Mouse (Mus musculus) intestine, postnatal 0 days (tissue): ENCODE measurements around the gene Fth1. TPM values are rescaled to one million over a fixed set of nuclear protein-coding genes. Genes with fewer than 3 reads are reported as not detected.
A peak's percentile ranks its signal among the peaks of the same experiment; 100 is the strongest.
"Not testable (repeated sequence)": the region's sequence is repeated elsewhere in the genome, so short reads cannot be mapped to it uniquely, and the experiment has no call there.

Source experiments
- ATAC-seq: fragments of 200-750 bp; cut with Nextera tagmentation; 2 replicates; pipeline ENCODE4 v1.8.0; 2017; ENCODE audit warnings: mild to moderate bottlenecking, moderate TSS enrichment, moderate library complexity
- H3K27ac ChIP-seq: fragments of 300-500 bp; sonication (generic); 2 replicates; pipeline ENCODE4 v1.5.1; 2014; ENCODE audit warnings: mild to moderate bottlenecking, low read depth, low read length, moderate library complexity
- H3K27me3 ChIP-seq: fragments of 300-500 bp; sonication (generic); replicated peaks from 2 replicates; pipeline ENCODE4 v1.6.1; 2014; ENCODE audit warnings: low read length, mixed read lengths; ENCODE audit not compliant: control insufficient read depth, insufficient read depth
- H3K36me3 ChIP-seq: fragments of 300-500 bp; sonication (generic); 2 replicates; pipeline ENCODE4 v1.6.1; 2014; ENCODE audit warnings: mild to moderate bottlenecking, moderate library complexity; ENCODE audit not compliant: control insufficient read depth, insufficient read depth
- H3K4me1 ChIP-seq: fragments of 300-500 bp; sonication (generic); replicated peaks from 2 replicates; pipeline ENCODE4 v1.6.1; 2014; ENCODE audit warnings: antibody characterized with exemption, low read length, mixed read lengths; ENCODE audit not compliant: control insufficient read depth, insufficient read depth
- H3K4me2 ChIP-seq: fragments of 300-500 bp; sonication (generic); replicated peaks from 2 replicates; pipeline ENCODE4 v1.6.1; 2014; ENCODE audit warnings: low read depth, mild to moderate bottlenecking, moderate library complexity
- H3K4me3 ChIP-seq: fragments of 300-500 bp; sonication (generic); 2 replicates; pipeline ENCODE4 v1.5.1; 2014; ENCODE audit warnings: low read depth, low read length
- H3K9ac ChIP-seq: fragments of 300-500 bp; sonication (generic); 2 replicates; pipeline ENCODE4 v1.6.1; 2014; ENCODE audit warnings: mild to moderate bottlenecking, low read depth, low read length
- H3K9me3 ChIP-seq: fragments of 300-500 bp; sonication (generic); 2 replicates; pipeline ENCODE4 v1.6.1; 2016; ENCODE audit warnings: mixed run types; ENCODE audit not compliant: control insufficient read depth
- CTCF ChIP-seq: sonication (generic); IDR thresholded peaks from 2 replicates; pipeline ENCODE4 v1.5.1; 2016; ENCODE audit warnings: low read depth, mild to moderate bottlenecking, control low read depth, antibody characterized with exemption, moderate library complexity
- WGBS: fragments of 180-500 bp; shearing (Covaris S2); extraction: QIAGEN DNeasy Blood & Tissue Kit; methylation state at CpG from one replicate; pipeline ENCODE4 v1.1.7; 2014; 5-methylcytosine and 5-hydroxymethylcytosine counted together
- polyA plus RNA-seq: library from polyadenylated mRNA; unstranded; fragments of >200 nt; fragmentation: Nextera tagmentation; extraction: Ambion mirVana; gene quantifications from 2 replicates; pipeline ENCODE4 v1.2.1, GENCODE M21; 2015

The Fth1 gene
- polyA plus RNA-seq, result 6,780 and 7,050 TPM in 2 replicates

DNA sequence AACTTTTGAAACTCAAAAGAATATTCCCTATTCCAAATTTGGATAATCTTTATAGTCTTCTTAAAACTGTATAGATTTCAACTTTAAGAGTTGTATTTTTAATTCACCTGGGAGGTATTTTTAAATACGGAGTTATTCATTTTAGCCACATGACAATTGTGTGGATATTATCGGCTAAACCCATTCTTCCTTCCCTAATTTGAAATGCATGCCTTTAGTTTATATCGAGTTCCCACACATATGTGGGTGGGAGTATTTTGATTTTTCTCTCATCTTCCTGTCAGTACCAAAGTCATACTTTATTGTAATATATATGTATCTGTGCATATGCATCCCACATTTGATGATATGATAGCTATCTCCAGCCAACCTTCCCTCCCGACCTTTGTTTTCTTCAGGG, at the start of gene Fth1:
Gene Fth1 (plus strand): TSS at position 341 of the 400 bp plus-strand sequence.
- WGBS, result 91% methylated on average over 4 of the region's 4 CpGs
- Histone ChIP-seq H3K27ac (peak within 1 kb of the TSS; percentile 99), H3K4me1 (peaks cover 13% of the 10 kb centered on the region), H3K4me2 (peak within 1 kb of the TSS; percentile 74), H3K27me3 (no peaks in the 10 kb centered on the region), H3K9ac (no peak within 1 kb of the TSS), H3K36me3 (peaks cover 15% of the 10 kb centered on the region), H3K9me3 (no peaks in the 10 kb centered on the region), H3K4me3 (no peak within 1 kb of the TSS)
- ATAC-seq, result no peak
- TF ChIP-seq CTCF, result no peak

DNA sequence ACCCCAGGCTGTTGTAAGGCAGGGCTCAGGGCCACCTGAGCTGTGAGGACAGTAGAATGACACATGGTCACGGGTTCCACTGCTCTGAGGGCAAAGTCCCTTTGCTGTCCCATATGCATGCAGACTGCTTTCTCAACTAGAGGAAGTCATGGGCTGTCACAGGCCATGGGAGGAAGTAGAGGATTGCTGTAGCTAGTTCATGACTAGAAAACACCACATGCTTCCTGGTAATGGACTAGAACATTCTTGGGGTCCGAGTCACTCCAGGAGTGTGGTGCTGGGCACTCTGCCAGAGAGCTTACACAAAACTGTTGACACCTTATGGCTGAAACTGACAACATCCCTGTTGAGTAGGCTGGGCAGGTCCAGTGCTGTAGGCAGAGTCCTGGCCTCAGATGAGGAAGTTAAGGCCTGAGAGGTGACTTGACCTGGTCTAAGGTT, 49.2 kb upstream of the Fth1 start:
- peak; percentile 91 for ATAC-seq

DNA sequence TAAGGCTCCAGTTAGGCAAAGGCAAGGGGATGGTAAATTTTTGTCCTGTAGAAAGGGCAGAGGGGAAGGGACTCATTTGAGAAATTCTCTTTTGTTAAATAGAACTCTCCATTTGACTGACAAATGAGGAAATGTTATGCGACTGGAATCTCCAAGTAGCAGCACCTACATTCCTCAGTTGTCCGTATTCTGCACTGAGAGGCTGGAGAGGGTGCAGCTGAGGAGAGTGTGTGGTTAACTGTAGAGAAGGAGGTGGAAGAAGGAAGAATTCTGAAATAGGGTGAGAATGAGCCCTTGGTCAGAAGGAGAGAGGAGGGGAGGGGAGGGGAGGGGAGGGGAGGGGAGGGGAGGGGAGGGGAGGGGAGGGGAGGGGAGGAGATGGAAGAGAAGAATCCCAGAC, 46.5 kb upstream of the Fth1 start:
- no peak for TF ChIP-seq CTCF
- H3K27ac ChIP-seq, result no peak overlapping the region
- ATAC-seq, result no peak
- WGBS, result 79% methylated on average over 2 of the region's 2 CpGs
- no peaks in the 10 kb centered on the region for H3K36me3 ChIP-seq
- no peaks in the 10 kb centered on the region for H3K27me3 ChIP-seq
- H3K4me1 ChIP-seq, result no peaks in the 10 kb centered on the region; the same call in 1 of the 2 replicates
- H3K9ac ChIP-seq, result no peak overlapping the region
- H3K4me2 ChIP-seq, result no peak overlapping the region
- no peak overlapping the region for H3K4me3 ChIP-seq
- no peaks in the 10 kb centered on the region for H3K9me3 ChIP-seq

More for the DNA sequence above, 49.2 kb upstream of the Fth1 start:
- H3K4me1 ChIP-seq, H3K27me3 ChIP-seq, H3K9me3 ChIP-seq, H3K4me2 ChIP-seq, H3K36me3 ChIP-seq, H3K9ac ChIP-seq, H3K4me3 ChIP-seq: not testable (repeated sequence)
- 26% methylated on average over 2 of the region's 2 CpGs for whole genome bisulfite sequencing
- peak overlapping the region; percentile 21; the same call in 1 of the 2 replicates for H3K27ac ChIP-seq

DNA sequence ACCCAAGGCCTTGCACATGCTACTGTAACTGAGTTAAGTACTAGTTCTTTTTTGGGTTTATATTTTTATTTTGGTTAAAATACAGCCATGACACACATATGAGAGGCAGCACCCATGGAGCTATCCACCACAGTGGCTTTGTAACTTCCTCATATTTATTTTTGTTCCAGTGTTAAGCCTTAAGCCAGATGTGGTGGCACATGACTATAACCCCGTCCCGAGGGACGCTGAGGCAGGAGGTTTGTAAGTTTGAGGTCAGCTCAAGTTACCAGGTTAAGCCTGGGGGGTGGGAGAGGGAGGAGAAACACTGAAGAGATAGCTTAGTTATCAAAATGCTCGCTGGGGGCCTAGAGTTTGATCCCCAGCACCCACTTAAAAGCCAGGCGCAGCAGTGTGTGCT, 43.8 kb upstream of the Fth1 start:
- no peak overlapping the region for H3K4me2 ChIP-seq
- H3K9me3 ChIP-seq, result no peaks in the 10 kb centered on the region

GRCm38 (mm10) chr19:9937428-9937827, 43.0 kb upstream of the Fth1 start:
- Histone ChIP-seq H3K4me1 (no peaks in the 10 kb centered on the region; the same call in none of the 2 replicates), H3K27me3 (no peaks in the 10 kb centered on the region), H3K36me3 (no peaks in the 10 kb centered on the region), H3K4me2 (no peak overlapping the region), H3K9ac (no peak overlapping the region), H3K27ac (no peak overlapping the region), H3K4me3 (no peak overlapping the region), H3K9me3 (no peaks in the 10 kb centered on the region)
- no peak for TF ChIP-seq CTCF
- WGBS, result 77% methylated on average over 5 of the region's 5 CpGs
- ATAC-seq, result no peak

More for the DNA sequence above, 43.8 kb upstream of the Fth1 start:
- Histone ChIP-seq H3K27me3 (no peaks in the 10 kb centered on the region), H3K4me3 (no peak overlapping the region), H3K36me3 (no peaks in the 10 kb centered on the region), H3K4me1 (no peaks in the 10 kb centered on the region; the same call in none of the 2 replicates), H3K27ac (no peak overlapping the region), H3K9ac (no peak overlapping the region)
- TF ChIP-seq CTCF, result no peak
- no peak for ATAC-seq
- WGBS, result 83% methylated on average over 5 of the region's 5 CpGs

GRCm38 (mm10) chr19:9938156-9938823, 42.1 kb upstream of the Fth1 start:
- H3K4me2 ChIP-seq, result no peak overlapping the region
- H3K9ac ChIP-seq, result no peak overlapping the region
- no peak for ATAC-seq
- H3K4me1 ChIP-seq, result no peaks in the 10 kb centered on the region; the same call in none of the 2 replicates
- no peaks in the 10 kb centered on the region for H3K9me3 ChIP-seq
- no peaks in the 10 kb centered on the region for H3K36me3 ChIP-seq
- WGBS, result 54% methylated on average over 6 of the region's 6 CpGs
- no peak for TF ChIP-seq CTCF
- H3K27me3 ChIP-seq, result no peaks in the 10 kb centered on the region
- H3K4me3 ChIP-seq, result no peak overlapping the region
- no peak overlapping the region; the same call in 1 of the 2 replicates for H3K27ac ChIP-seq
